In the genomic region with DNA sequence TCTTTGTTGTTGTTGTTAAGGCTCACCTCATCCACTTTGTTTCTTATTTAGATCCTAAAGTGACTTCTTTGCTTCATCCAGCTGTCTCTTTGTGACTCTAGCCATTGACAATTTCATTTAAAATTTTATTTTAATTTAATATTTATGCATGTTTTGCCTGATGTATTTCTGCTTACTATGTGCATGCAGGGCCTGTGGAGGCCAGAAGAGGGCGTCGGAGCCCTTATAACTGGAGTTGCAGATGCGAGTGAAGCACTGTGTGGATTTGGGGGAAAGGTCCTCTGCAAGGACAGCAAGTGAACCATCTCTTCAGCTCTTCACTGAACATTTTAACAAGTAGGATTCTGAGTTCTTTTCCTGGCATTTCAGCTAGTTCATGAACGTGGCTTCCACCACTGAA, we compare ENCODE assay signal across 14 mouse cellular contexts.
"Had no signal": no experiment of that assay in that cellular context is flagged by ENCODE, and none has a peak within 500 bp of the region (broad histone marks: within the 10 kb centered on the region; RNA-seq: fewer than 3 reads in every experiment).

No protein-coding gene starts in this region.

- DNase-seq: kidney, adult 11 months; kidney, adult 9 months; kidney, postnatal 36 days; left cerebral cortex, postnatal 4 days; lung, adult 18-20 months; midbrain, embryonic 14.5 days; retina, postnatal 1 day; thymus, adult 18-20 months; thymus, postnatal 14 days had no signal

- H3K27me3 ChIP-seq: limb, embryonic 13.5 days; stomach, embryonic 15.5 days had no signal

- H3K27ac ChIP-seq: kidney, postnatal 0 days; limb, embryonic 13.5 days; liver, embryonic 14.5 days; neural tube, embryonic 13.5 days; stomach, embryonic 15.5 days had no signal

- H3K36me3 ChIP-seq: limb, embryonic 13.5 days; neural tube, embryonic 13.5 days; stomach, embryonic 15.5 days had no signal

- H3K4me1 ChIP-seq: limb, embryonic 13.5 days; neural tube, embryonic 13.5 days; stomach, embryonic 15.5 days had no signal

- H3K4me3 ChIP-seq: limb, embryonic 13.5 days; neural tube, embryonic 13.5 days; stomach, embryonic 15.5 days had no signal
